Mouse (Mus musculus) gastrocnemius, postnatal 14 days (tissue): Measurements from ENCODE around the gene Lim2. TPM values are rescaled to one million over a fixed set of nuclear protein-coding genes. Genes with fewer than 3 reads are reported as not detected.
"Not testable (repeated sequence)": the region's sequence is repeated elsewhere in the genome, so short reads cannot be mapped to it uniquely, and the experiment has no call there.

Source experiments
- DNase-seq: peaks from one replicate; pipeline ENCODE4 v3.0.0; 2021; ENCODE audit warnings: mixed read lengths
- intact Hi-C: fragments of 180-260 bp; cut with DNase I; formaldehyde crosslinking; loops from one replicate; pipeline ENCODE4 v1.15.1; 2025; ENCODE audit warnings: low total_unique reads
- long read RNA-seq, 2 experiments: library from polyadenylated mRNA; stranded (forward); transcript quantifications; one replicate each; pipeline ENCODE4 v2.0.0; 2021
- total RNA-seq, 2 experiments: library from RNA; stranded (reverse); gene quantifications; 2 replicates each; pipeline ENCODE4 v1.2.3; 2021

Gene Lim2
- not detected for total RNA-seq
- long read RNA-seq, experiment 1: 0 reads
- long read RNA-seq, experiment 2: 0 reads

- no peak for DNase-seq
- intact Hi-C loops: loop anchor here (5.0 kb wide), 1 partner anchor 35 kb away; the partner anchor contains the start of gene Vsig10l
These were observed at the start of gene Lim2 for GRCm38 (mm10) chr7:43427406-43427805. Lim2 (plus strand) TSS chr7:43427670.

- DNase-seq: no peak
- intact Hi-C loops: loop anchor here (5.0 kb wide), 1 partner anchor 96 kb away; no protein-coding TSS in a partner anchor
These were observed 49.2 kb upstream of the Lim2 start for GRCm38 (mm10) chr7:43378226-43378625.

DNA sequence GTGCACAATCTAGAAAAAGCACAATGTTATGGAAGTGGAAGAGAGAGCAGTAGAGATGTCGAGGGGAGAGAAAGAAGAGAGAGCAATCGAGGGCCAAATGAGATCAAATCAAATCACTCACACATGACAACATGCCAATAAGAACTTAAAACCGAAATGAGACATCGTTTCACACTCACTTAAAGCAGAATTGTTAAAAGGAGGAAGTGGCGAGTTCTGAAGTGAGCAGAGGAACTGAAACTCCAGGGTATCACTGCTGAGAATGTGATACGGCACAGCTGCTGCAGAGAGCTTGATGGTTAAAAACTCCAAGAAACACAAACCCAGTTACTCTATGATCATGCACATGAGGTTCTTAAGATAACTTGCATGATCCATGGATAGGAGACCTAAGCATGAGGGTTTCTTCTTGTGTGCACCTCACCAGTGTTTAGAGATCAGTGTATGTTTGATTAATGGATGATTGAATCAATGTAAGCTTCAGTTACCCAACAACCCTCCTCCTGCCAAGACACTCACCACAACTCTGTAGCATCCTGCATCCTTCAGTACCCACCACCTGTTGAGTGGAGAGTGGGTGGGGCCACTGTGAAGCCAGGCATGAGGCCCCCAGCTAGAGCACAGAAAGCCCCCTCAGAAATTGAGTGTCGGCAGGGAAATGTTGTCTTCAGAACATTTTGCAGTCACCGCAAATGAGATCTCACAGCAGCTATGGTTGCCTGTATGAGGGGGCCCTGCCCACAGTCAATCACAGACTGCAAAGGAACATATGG, 34.9 kb upstream of the Lim2 start:
- intact Hi-C loops: no loop called here
- no peak for DNase-seq

- DNase-seq: no peak
These were observed 28.0 kb upstream of the Lim2 start for GRCm38 (mm10) chr7:43399501-43399900.

GRCm38 (mm10) chr7:43402718-43403117, 24.8 kb upstream of the Lim2 start:
- DNase-seq: no peak
- intact Hi-C loops: no loop called here

More at GRCm38 (mm10) chr7:43399501-43399900, 28.0 kb upstream of the Lim2 start:
- intact Hi-C loops: no loop called here

DNA sequence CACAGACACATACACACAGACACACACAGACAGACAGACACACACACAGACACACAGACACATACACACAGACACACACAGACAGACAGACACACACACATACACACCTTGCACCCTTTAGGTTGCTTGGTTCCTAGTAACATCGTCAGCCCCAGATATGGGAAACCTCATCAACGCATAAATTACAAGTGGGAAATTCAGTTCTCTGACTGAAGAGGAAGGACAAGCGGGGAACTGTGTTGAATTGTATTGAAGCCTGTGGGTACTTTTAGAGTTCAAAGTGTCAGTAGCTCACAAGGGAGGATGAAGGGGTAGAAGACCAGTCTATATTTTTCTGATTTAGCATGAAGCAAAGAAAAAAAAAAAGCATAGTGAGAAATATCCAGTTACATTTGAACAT, 19.9 kb upstream of the Lim2 start:
- DNase-seq: no peak
- intact Hi-C loops: no loop called here

- intact Hi-C loops: no loop called here
These were observed 19.3 kb upstream of the Lim2 start, which contains the start of gene Siglecg for GRCm38 (mm10) chr7:43408131-43408553. Siglecg (plus strand) TSS chr7:43408204.

GRCm38 (mm10) chr7:43409084-43409483, 18.4 kb upstream of the Lim2 start:
- DNase-seq: no peak
- intact Hi-C loops: no loop called here

More at GRCm38 (mm10) chr7:43408131-43408553, 19.3 kb upstream of the Lim2 start, which contains the start of gene Siglecg:
- no peak for DNase-seq

DNA sequence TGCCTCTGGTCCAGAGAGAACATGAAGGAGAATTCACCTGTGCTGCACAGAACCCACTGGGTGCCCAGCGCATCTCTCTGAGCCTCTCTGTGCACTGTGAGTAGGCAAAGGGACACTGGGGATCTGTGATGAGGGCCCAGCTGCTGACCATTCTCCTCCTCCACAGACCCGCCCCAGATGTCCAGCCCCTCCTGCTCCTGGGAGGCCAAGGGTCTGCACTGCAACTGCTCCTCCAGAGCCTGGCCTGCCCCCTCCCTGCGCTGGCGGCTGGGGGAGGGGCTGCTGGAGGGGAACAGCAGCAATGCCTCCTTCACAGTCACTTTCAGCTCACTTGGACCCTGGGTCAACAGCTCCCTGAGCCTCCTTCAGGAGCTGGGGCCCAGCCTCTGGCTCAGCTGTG, 15.7 kb upstream of the Lim2 start:
- DNase-seq, intact Hi-C loops: not testable (repeated sequence)

- no peak for DNase-seq
- intact Hi-C loops: no loop called here
These were observed 10.2 kb upstream of the Lim2 start for GRCm38 (mm10) chr7:43417298-43417697.

DNA sequence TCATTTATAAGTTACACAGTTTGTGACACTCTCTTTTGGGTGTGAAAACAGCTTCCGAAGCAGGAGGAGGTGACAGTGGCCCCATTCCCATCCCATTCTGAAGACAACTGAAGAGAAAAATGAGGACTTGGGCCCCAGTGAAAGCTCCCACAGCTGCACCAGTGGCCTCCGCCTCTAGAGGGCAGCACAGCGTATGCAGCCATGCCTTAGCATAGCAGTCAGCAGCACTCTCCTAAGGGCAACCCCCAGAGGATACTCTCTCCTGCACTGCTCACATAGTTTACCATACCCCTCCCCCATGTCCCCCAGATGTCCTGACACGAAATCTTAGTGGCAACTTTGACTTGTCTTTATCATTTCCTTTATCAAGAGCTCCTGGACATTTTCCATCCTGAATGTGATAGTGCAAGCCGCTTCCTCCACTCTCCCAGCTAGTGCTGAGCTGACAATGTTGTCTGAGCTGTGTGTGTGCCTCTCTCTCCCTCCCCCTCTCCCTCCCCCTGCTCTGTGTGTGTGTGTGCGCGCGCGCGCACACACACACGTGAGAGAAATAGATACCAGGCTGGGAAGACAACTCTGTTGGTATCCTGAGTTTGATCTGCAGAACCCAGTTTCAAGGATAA, 4.4 kb upstream of the Lim2 start:
- intact Hi-C loops: no loop called here

GRCm38 (mm10) chr7:43423991-43424625, 3.4 kb upstream of the Lim2 start:
- DNase-seq: no peak
- intact Hi-C loops: no loop called here

More for the DNA sequence above, 4.4 kb upstream of the Lim2 start:
- DNase-seq: peak; percentile 83

DNA sequence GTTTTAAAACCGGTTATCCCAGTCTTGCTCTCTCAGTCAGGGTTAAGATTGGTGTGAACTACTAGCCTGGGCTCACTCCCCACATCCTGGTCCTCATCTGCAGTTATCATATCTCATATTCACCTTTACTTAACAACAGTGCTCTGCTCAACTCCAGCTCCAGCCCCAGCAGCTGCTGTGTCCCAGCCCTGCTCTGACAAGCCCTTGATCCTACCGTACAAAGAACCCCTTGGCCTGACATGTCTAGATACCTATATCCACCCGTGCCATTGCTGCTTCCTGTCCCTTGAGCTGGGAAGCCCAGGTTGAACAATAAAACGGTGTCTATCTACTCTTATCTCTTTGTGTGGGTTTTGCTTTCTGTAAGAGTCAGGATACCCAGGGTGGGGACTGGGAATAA, 2.0 kb downstream of the Lim2 start:
- intact Hi-C loops: loop anchor here (5.0 kb wide), 1 partner anchor 33 kb away; the partner anchor contains the start of gene Vsig10l
- no peak for DNase-seq

GRCm38 (mm10) chr7:43432891-43433290, 5.4 kb downstream of the Lim2 start:
- intact Hi-C loops: no loop called here
- no peak for DNase-seq

DNA sequence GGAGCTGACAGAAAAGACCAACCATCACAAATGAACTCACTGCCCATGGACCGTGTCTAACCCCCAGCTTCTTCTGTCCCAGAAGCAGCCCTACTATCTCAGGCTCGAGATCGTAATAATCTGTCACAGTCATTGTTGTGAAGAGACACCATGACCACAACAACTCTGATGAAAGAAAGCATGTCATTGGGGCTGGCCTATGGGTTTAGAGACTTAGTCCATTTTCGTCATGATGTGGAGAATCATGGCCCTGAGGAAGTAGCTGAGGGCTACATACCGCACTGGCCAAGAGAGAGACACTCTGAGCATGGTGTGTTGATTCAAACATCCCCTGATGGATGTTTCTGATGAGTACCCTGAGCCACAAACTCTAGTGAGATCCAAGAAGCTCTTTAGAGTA, 7.2 kb downstream of the Lim2 start:
- intact Hi-C loops: no loop called here
- no peak for DNase-seq

DNA sequence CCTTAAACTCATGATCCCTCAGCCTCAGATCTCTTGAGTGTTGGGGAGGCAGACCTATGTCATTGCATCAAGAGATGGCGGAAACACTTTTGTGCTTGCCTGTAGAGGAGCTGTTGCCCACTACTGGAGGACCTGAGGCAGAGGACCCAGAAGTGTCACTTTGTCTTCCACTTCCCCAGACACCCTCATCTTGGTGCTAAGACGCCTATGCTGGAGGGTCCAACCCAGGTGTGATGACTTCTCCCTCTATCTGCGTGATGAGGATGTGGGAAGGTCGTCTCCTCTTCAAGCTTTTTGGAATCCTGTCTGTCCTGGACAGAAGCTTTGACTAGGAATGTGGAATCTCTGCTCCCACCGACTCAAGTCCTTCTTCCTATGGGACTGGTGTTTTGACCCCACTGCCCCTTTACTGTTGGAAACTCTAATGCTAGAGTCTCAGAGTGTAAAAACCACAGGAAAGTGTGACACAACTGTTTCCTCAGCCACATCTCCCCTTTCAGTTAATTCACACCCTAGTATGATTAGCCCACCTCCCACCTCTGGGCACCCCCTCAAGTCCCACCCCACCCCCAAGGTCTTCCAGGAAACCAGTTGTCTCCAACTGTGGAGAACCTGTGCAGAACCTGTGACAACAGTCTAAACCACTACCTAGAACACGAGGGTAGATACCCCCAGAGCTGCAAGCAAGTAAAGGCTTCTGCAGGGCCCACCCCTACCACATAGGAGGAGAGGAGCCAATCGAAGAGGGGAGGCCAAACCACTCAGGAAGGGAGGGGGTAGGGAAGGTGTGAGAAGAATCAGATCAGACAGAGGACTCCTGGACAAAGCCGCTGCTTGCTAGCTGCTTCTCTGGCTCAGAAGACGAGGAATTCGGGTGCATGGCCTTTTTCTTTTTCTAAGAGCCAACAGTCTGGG, 9.1 kb downstream of the Lim2 start, which contains the start of gene Nkg7:
Gene Nkg7, plus strand, starts transcription at position 733 of the 915 bp plus-strand sequence.
- intact Hi-C loops: no loop called here
- DNase-seq: no peak

GRCm38 (mm10) chr7:43438611-43439010, 11.1 kb downstream of the Lim2 start:
- DNase-seq: no peak
- intact Hi-C loops: no loop called here

- no peak for DNase-seq
- intact Hi-C loops: no loop called here
These were observed 13.0 kb downstream of the Lim2 start, which contains the start of gene Cldnd2 for GRCm38 (mm10) chr7:43440482-43440881. Cldnd2 (plus strand) TSS chr7:43440782.

DNA sequence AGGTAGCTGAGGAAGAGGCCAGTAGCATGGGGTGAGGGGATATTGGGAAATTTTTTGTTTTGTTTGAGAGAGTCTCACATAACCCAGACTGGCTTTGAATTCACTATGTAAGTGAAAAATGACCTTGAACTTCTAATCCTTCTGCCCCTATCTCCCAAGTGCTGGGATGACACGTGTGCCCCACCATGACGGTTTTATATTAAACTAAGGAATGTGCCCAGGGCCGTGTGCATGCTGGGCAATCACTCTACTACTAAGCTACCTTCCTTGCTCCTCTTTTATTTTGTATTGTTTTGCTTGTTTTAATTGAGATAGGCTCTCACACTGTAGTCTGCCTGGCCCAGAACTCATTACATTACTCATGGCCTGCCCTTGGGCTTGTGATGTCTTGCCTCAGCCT, 13.6 kb downstream of the Lim2 start:
- no peak for DNase-seq
- intact Hi-C loops: no loop called here
